Mouse (Mus musculus): ENCODE measurements around the gene Cdh4.

DNA sequence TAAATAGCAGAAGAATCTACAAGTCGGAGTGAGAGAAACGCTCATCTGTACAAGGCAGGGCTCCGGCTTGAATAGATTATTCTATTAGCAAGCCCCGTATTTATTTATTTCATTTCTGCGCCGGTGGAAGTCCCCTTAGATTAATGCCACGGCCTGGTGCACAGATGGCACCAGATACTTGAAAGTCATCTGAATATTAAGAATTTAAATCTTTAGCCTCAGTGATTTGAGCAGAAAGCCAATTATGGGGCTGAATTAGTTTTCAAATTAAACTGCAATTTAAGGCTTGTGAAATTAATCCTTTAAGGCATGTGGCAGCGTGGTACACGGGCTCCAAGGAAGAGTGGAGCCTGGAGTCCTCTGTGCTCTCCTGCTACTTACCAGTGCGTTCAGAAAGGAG lies 411.7 kb downstream of the Cdh4 start:
- TF ChIP-seq CTCF (IDR thresholded peaks at IDR 0.05; ENCODE audit: control insufficient read depth, insufficient read depth, insufficient replicate concordance, low read depth, low read length) = no peak
- no peak for TF ChIP-seq POLR2A (IDR thresholded peaks at IDR 0.05; ENCODE audit: control insufficient read depth, low read depth, low read length)

Data from testis, adult 2 months (tissue).